Mouse (Mus musculus) small intestine, adult 2 months (tissue): ENCODE measurements around the gene Mphosph9.

Experiments used
- CTCF ChIP-seq: fragments of 200-500 bp; IDR thresholded peaks from 2 replicates; pipeline ENCODE4 v1.5.1; 2012; ENCODE audit warnings: low read depth, mild to moderate bottlenecking, control low read depth, inconsistent platforms, low read length, moderate library complexity, mixed read lengths; ENCODE audit not compliant: insufficient replicate concordance, insufficient read length; ENCODE audit errors: extremely low read depth
- POLR2A ChIP-seq: fragments of 200-500 bp; IDR thresholded peaks from 2 replicates; pipeline ENCODE4 v1.6.1; 2012; ENCODE audit warnings: low read depth, mild to moderate bottlenecking, control low read depth, inconsistent platforms, low read length, moderate library complexity

- no peak for TF ChIP-seq CTCF
- no peak for TF ChIP-seq POLR2A
Measured at GRCm38 (mm10) chr5:124205211-124205610, 122.6 kb downstream of the Mphosph9 start.
